Mouse (Mus musculus) lung, postnatal 0 days (tissue): ENCODE measurements at regions not wholly inside any gene's neighbourhood (a gene's known extent, or its start where the extent isn't known, plus 50 kb on each side); places are given as distances from the start of the nearest gene placed in this dataset.

Experiments used
- CTCF ChIP-seq: IDR thresholded peaks from 2 replicates; pipeline ENCODE4 v1.5.1; 2016; ENCODE audit warnings: antibody characterized with exemption, mild to moderate bottlenecking
- EP300 ChIP-seq: IDR thresholded peaks from 2 replicates; pipeline ENCODE4 v1.6.1; 2016; ENCODE audit warnings: antibody characterized with exemption, mild to moderate bottlenecking, control low read depth

DNA sequence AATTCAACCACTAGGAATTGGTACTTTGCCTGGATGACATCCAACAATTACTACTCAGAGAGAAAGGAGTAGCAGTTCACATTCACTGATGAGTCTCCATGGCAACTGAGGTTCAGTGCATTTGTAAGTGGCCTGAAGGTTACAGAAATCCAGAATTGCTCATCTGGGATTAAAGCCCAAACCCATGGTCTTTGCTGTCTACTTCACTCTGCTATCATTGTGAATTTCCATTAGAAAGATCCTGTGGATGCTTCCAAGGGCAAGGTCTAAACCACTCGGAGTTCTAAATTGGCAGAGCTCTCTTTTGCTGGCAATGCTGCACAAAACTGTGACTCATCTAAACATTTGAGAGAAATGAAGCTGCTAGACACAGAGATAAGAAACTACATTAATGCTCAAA lies 319.9 kb upstream of the Tbl1x start:
- TF ChIP-seq CTCF (no peak), EP300 (no peak)
